Mouse (Mus musculus) stomach, postnatal 0 days (tissue): ENCODE data around the gene Mtmr11. TPM values are rescaled to one million over a fixed set of nuclear protein-coding genes. Genes with fewer than 3 reads are reported as not detected.
"Not testable (repeated sequence)": the region's sequence is repeated elsewhere in the genome, so short reads cannot be mapped to it uniquely, and the experiment has no call there.

Experiments used
- ATAC-seq: fragments of 200-750 bp; cut with Nextera tagmentation; 2 replicates; pipeline ENCODE4 v1.8.0; 2017; ENCODE audit not compliant: low FRiP score, low TSS enrichment
- DNase-seq: peaks from one replicate; pipeline ENCODE4 v3.0.0-alpha.2; 2016; ENCODE audit warnings: low spot score
- H3K27ac ChIP-seq: fragments of 300-500 bp; sonication (generic); replicated peaks from 2 replicates; pipeline ENCODE4 v1.5.1; 2014; ENCODE audit warnings: mild to moderate bottlenecking, control low read depth
- H3K27me3 ChIP-seq: fragments of 300-500 bp; sonication (generic); 2 replicates; pipeline ENCODE4 v1.6.1; 2014; ENCODE audit warnings: low read length; ENCODE audit not compliant: control insufficient read depth, insufficient read depth
- H3K36me3 ChIP-seq: fragments of 300-500 bp; sonication (generic); 2 replicates; pipeline ENCODE4 v1.6.1; 2014; ENCODE audit warnings: low read length, mixed read lengths; ENCODE audit not compliant: control insufficient read depth, insufficient read depth
- H3K4me1 ChIP-seq: fragments of 300-500 bp; sonication (generic); replicated peaks from 2 replicates; pipeline ENCODE4 v1.6.1; 2014; ENCODE audit warnings: antibody characterized with exemption; ENCODE audit not compliant: control insufficient read depth, insufficient read depth
- H3K4me2 ChIP-seq: fragments of 300-500 bp; sonication (generic); replicated peaks from 2 replicates; pipeline ENCODE4 v1.6.1; 2014; ENCODE audit warnings: low read depth, mild to moderate bottlenecking, control low read depth, moderate library complexity
- H3K4me3 ChIP-seq: fragments of 300-500 bp; sonication (generic); 2 replicates; pipeline ENCODE4 v1.5.1; 2014; ENCODE audit warnings: low read depth, low read length, control low read depth
- H3K9ac ChIP-seq: fragments of 300-500 bp; sonication (generic); 2 replicates; pipeline ENCODE4 v1.6.1; 2014; ENCODE audit warnings: mild to moderate bottlenecking, low read length, control low read depth, mixed read lengths
- H3K9me3 ChIP-seq: fragments of 300-500 bp; sonication (generic); 2 replicates; pipeline ENCODE4 v1.6.1; 2016; ENCODE audit warnings: low read length; ENCODE audit not compliant: control insufficient read depth
- CTCF ChIP-seq: IDR thresholded peaks from 2 replicates; pipeline ENCODE4 v1.5.1; 2016; ENCODE audit warnings: antibody characterized with exemption, low read depth, mild to moderate bottlenecking, moderate library complexity
- EP300 ChIP-seq: optimal IDR thresholded peaks from 2 replicates; pipeline ENCODE3; 2016; ENCODE audit warnings: antibody characterized with exemption
- WGBS: fragments of 180-500 bp; shearing (Covaris S2); extraction: QIAGEN DNeasy Blood & Tissue Kit; methylation state at CpG from one replicate; pipeline ENCODE4 v1.1.7; 2014; 5-methylcytosine and 5-hydroxymethylcytosine counted together
- polyA plus RNA-seq: library from polyadenylated mRNA; unstranded; fragments of >200 nt; fragmentation: Nextera tagmentation; extraction: Ambion mirVana; gene quantifications from 2 replicates; pipeline ENCODE4 v1.2.1, GENCODE M21; 2015

Mtmr11 gene
- polyA plus RNA-seq, 1 experiment from 2014 or later: 8.2 TPM

- H3K9me3 ChIP-seq: no peaks in the 10 kb centered on the region
- DNase-seq (no peak), ATAC-seq (no peak)
- no peak overlapping the region for H3K4me2 ChIP-seq
- no peaks in the 10 kb centered on the region for H3K36me3 ChIP-seq
- no peak overlapping the region for H3K27ac ChIP-seq
- 58% methylated on average over 2 of the region's 2 CpGs for WGBS
- no peak overlapping the region for H3K9ac ChIP-seq
- peaks cover 9% of the 10 kb centered on the region for H3K4me1 ChIP-seq
- TF ChIP-seq CTCF: no peak
- TF ChIP-seq EP300: no peak
- H3K27me3 ChIP-seq: no peaks in the 10 kb centered on the region
- no peak overlapping the region for H3K4me3 ChIP-seq
Measured at GRCm38 (mm10) chr3:96199731-96200130, 37.9 kb downstream of the Mtmr11 start.

GRCm38 (mm10) chr3:96207819-96208218 is 46.0 kb downstream of the Mtmr11 start:
- H3K9me3 ChIP-seq: no peaks in the 10 kb centered on the region
- DNase-seq (no peak), ATAC-seq (no peak)
- no peak overlapping the region for H3K4me3 ChIP-seq
- no peak overlapping the region for H3K4me2 ChIP-seq
- no peaks in the 10 kb centered on the region for H3K36me3 ChIP-seq
- no peaks in the 10 kb centered on the region for H3K27me3 ChIP-seq
- WGBS: 59% methylated on average over 3 of the region's 3 CpGs
- no peak overlapping the region for H3K27ac ChIP-seq
- no peaks in the 10 kb centered on the region for H3K4me1 ChIP-seq
- no peak overlapping the region for H3K9ac ChIP-seq
- TF ChIP-seq EP300 (no peak), CTCF (peak; percentile 59)

DNA sequence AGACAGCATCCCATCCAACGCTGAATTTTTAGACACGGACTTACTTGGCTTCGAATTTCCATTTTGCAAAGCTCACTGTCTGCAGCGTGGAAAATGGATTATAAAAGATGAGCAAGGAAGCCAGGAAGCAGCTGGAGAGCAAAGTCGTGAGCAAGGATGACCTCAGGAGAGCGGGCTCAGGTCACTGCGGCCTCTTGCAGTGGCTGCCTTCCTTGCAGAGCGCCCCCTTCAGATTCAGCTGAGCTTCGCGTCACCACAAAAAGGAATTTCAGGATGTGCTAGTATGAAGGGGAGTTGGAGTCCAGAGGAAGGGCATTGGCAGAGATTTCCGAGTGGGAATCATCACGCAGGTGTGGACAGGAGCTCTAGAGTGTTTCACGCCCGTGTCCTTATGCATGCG is 47.4 kb downstream of the Mtmr11 start:
- no peaks in the 10 kb centered on the region for H3K27me3 ChIP-seq
- H3K27ac ChIP-seq: no peak overlapping the region
- no peak overlapping the region for H3K4me2 ChIP-seq
- H3K36me3 ChIP-seq: no peaks in the 10 kb centered on the region
- H3K4me3 ChIP-seq: no peak overlapping the region
- DNase-seq: peak; percentile 35
- 26% methylated on average over 15 of the region's 15 CpGs for WGBS
- no peaks in the 10 kb centered on the region for H3K4me1 ChIP-seq
- no peak overlapping the region for H3K9ac ChIP-seq
- no peaks in the 10 kb centered on the region for H3K9me3 ChIP-seq
- TF ChIP-seq EP300 (no peak), CTCF (peak; percentile 66)
- ATAC-seq: no peak

DNA sequence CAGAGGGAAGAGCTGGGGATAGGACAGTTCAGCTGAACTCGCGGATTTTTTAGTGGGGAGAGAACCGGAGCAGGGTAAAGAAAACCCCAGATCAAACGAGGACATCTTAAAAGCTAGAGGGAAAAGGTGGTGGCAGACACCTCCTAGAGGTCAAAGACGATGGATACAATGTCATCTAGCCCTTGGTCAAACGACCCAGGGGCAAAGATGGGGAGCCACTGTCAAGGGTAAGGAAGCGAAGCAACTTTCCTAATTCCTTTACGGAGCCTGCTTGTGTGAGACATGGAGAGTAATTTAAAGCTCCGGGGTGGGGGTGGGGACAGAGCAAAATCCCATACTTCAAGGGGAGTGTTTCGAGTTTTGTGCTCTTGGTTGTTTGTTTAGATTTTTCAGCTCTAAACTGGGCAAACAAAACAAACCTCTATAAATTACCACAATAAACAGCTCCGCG is 57.4 kb downstream of the Mtmr11 start:
- H3K9ac ChIP-seq: peak overlapping the region; percentile 79
- no peaks in the 10 kb centered on the region for H3K36me3 ChIP-seq
- ATAC-seq (no peak), DNase-seq (peak; percentile 36)
- 0 out of 2 replicates have a peak, but pooled peaks cover 5% of the 10 kb centered on the region for H3K4me1 ChIP-seq
- no peaks in the 10 kb centered on the region for H3K9me3 ChIP-seq
- TF ChIP-seq EP300: no peak
- TF ChIP-seq CTCF: peak; percentile 58
- H3K4me3 ChIP-seq: peak overlapping the region; percentile 53
- H3K27me3 ChIP-seq: no peaks in the 10 kb centered on the region
- H3K27ac ChIP-seq: peak overlapping the region; percentile 97
- WGBS: 0% methylated on average over 12 of the region's 12 CpGs
- peak overlapping the region; percentile 69 for H3K4me2 ChIP-seq

- Histone ChIP-seq H3K27me3 (no peaks in the 10 kb centered on the region), H3K4me3 (peak within 1 kb of the TSS; percentile 53), H3K9me3 (no peaks in the 10 kb centered on the region), H3K4me1 (0 out of 2 replicates have a peak, but pooled peaks cover 5% of the 10 kb centered on the region), H3K36me3 (no peaks in the 10 kb centered on the region), H3K27ac (peak within 1 kb of the TSS; percentile 97), H3K4me2 (peak within 1 kb of the TSS; percentile 69), H3K9ac (peak within 1 kb of the TSS; percentile 79)
- under 1% methylated on average over 36 of the region's 37 CpGs for WGBS
- DNase-seq (peak; percentile 74), ATAC-seq (peak; percentile 85)
- TF ChIP-seq EP300 (no peak), CTCF (no peak)
Measured at GRCm38 (mm10) chr3:96219661-96220130, 57.9 kb downstream of the Mtmr11 start, which contains the start of the genes Bola1 and Hist2h2ab. Gene Bola1 (minus strand): TSS chr3:96219709. Gene Hist2h2ab (plus strand): TSS chr3:96219865.

GRCm38 (mm10) chr3:96220131-96220764 is 58.4 kb downstream of the Mtmr11 start:
- WGBS: 0% methylated on average over 25 of the region's 47 CpGs
- peak; percentile 35 for DNase-seq
- H3K4me3 ChIP-seq: peak overlapping the region; percentile 53
- H3K4me2 ChIP-seq: peak overlapping the region; percentile 69
- H3K4me1 ChIP-seq, H3K36me3 ChIP-seq, H3K9me3 ChIP-seq, ATAC-seq, H3K27me3 ChIP-seq: not testable (repeated sequence)
- H3K27ac ChIP-seq: peak overlapping the region; percentile 97
- H3K9ac ChIP-seq: peak overlapping the region; percentile 79
